Mouse (Mus musculus) myocyte (in vitro differentiated cells): ENCODE data around the gene Exosc5.

Experiments used
- CEBPB ChIP-seq: IDR thresholded peaks from 2 replicates; pipeline ENCODE4 v1.6.1; 2011; ENCODE audit warnings: mild to moderate bottlenecking, moderate library complexity; ENCODE audit not compliant: poor library complexity, insufficient read depth, severe bottlenecking
- MAX ChIP-seq: IDR thresholded peaks from one replicate; pipeline ENCODE4 v1.6.1; 2011; ENCODE audit warnings: low read depth, mild to moderate bottlenecking, control low read depth
- MYOD1 ChIP-seq, 3 experiments: IDR thresholded peaks; one replicate each; pipeline ENCODE4 v1.6.1; 2011; ENCODE audit warnings: control low read depth in 2 of 3, low read depth in 2 of 3, mild to moderate bottlenecking in 2 of 3, moderate library complexity in 1 of 3; ENCODE audit not compliant: insufficient read length in 2 of 3, control insufficient read depth in 1 of 3
- MYOG ChIP-seq, 3 experiments: IDR thresholded peaks; one replicate each; pipeline ENCODE4 v1.6.1; 2011; ENCODE audit warnings: control low read depth in 2 of 3, low read depth in 2 of 3, mild to moderate bottlenecking in 2 of 3; ENCODE audit not compliant: insufficient read length in 2 of 3, control insufficient read depth in 1 of 3, insufficient read depth in 1 of 3
- POLR2A ChIP-seq: IDR thresholded peaks from one replicate; pipeline ENCODE4 v1.6.1; 2011; ENCODE audit warnings: low read depth, mild to moderate bottlenecking, control low read depth, moderate library complexity; ENCODE audit not compliant: insufficient read length
- POLR2AphosphoS2 ChIP-seq: IDR thresholded peaks from one replicate; pipeline ENCODE4 v1.6.1; 2011; ENCODE audit warnings: low read depth, control low read depth; ENCODE audit not compliant: insufficient read length
- TCF12 ChIP-seq: IDR thresholded peaks from one replicate; pipeline ENCODE4 v1.6.1; 2011; ENCODE audit warnings: mild to moderate bottlenecking, control low read depth; ENCODE audit not compliant: poor library complexity, insufficient read depth, severe bottlenecking
- USF1 ChIP-seq: IDR thresholded peaks from one replicate; pipeline ENCODE4 v1.6.1; 2011; ENCODE audit warnings: low read depth, mild to moderate bottlenecking, control low read depth, moderate library complexity

DNA sequence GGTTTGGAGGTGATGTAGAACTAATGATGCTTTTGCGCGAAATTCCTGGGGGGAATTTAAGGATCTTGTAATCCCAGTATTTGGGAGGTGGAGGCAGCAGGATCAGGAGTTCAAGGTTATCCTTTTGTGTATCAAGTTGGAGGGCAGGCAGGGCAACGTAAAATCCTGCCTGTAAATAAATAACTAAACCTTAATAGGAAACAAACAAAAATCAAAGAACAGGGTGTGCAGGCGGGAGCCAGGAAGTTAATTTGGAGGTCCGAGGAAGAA lies 39.3 kb upstream of the Exosc5 start:
- TF ChIP-seq MAX (no peak), POLR2A (no peak), MYOD1 (IDR thresholded peaks at IDR 0.05; ENCODE audit: control insufficient read depth in 1 of 3, insufficient read length in 2 of 3, low read depth in 2 of 3) (no peak), TCF12 (no peak), USF1 (no peak), MYOG (IDR thresholded peaks at IDR 0.05; ENCODE audit: control insufficient read depth in 1 of 3, insufficient read depth in 1 of 3, insufficient read length in 2 of 3, low read depth in 2 of 3) (no peak), POLR2AphosphoS2 (no peak), CEBPB (no peak)
